Mouse (Mus musculus) retina, postnatal 7 days (tissue): ENCODE results near the gene Edar.
"Not testable (repeated sequence)": the region's sequence is repeated elsewhere in the genome, so short reads cannot be mapped to it uniquely, and the experiment has no call there.

Experiments used
- DNase-seq: peaks from one replicate; pipeline ENCODE4 v3.0.0-alpha.2; 2012; ENCODE audit warnings: low read depth, low spot score

The Edar gene

DNA sequence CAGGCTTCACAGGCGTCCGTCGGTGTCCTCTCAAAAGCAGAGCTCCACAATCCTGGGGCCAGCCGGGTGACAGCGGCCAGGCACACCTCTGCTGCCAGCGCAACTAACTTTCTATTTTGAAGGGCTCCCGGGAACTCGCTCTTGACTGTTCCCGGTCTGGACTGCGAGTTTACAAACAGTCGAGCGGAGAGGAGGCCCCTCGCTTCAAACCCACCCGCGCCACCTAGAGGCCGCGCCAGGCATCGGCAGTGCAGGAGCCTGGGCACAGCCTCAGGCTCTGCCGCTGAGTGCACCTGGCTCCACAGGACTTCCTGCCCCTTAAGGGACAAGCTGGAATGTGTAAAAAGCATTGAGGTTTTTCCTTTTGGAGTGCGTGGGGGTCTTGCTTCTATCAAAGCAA is at the start of gene Edar:
Gene Edar, minus strand, starts transcription at position 122 of the 400 bp plus-strand sequence.
- DNase-seq, result peak; percentile 42

GRCm38 (mm10) chr10:58718110-58718509 is 42.7 kb upstream of the Edar start, which contains the start of gene Gm17542:
Gene Gm17542, minus strand, starts transcription at chr10:58718210.
- DNase-seq, result not testable (repeated sequence)

GRCm38 (mm10) chr10:58714789-58715148 is 39.3 kb upstream of the Edar start:
- no peak for DNase-seq

- DNase-seq, result no peak
Observed at GRCm38 (mm10) chr10:58713855-58714788, 38.7 kb upstream of the Edar start.

- no peak for DNase-seq
Observed at GRCm38 (mm10) chr10:58713225-58713624, 37.8 kb upstream of the Edar start.

DNA sequence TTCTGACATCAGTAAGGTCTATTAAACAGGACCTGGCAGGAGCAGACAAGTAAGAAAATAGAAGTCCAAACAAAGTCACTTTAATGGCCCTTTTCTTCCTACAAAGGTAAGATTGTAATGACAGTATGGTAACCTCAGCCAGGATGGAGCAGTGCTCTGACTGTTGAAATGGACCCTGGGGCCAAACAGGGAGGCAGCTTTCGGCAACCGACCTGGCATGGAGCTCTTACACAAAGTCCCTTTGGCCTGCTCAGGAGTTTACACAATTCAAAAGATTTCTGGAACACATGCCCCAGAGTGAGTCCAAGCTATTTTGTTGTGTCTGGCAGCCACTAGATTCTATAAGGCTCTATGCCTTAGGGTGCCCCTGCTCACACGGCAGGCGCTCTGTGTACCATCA is 33.6 kb upstream of the Edar start:
- DNase-seq, result no peak

DNA sequence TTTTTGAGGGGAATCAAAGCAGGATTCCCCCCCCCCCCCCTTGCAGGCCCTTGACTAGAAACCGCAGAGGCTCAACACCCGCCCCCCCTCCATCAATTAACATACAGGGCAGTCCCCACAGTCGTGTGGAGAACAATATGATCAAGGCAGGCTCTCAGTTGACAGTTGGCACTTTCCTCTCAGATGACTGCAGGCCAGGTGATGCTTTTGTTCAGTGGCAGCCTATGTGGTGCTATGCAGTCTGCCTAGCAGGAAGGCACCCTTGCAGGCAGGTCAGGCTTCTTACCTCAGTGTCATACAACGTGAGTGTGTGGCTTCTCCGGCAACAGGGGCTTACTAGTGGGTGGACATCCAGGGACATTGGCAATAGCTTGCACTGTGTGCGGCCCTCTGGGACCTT is 25.1 kb upstream of the Edar start:
- DNase-seq, result no peak

- DNase-seq, result no peak
Observed at GRCm38 (mm10) chr10:58700160-58700559, 24.7 kb upstream of the Edar start.

DNA sequence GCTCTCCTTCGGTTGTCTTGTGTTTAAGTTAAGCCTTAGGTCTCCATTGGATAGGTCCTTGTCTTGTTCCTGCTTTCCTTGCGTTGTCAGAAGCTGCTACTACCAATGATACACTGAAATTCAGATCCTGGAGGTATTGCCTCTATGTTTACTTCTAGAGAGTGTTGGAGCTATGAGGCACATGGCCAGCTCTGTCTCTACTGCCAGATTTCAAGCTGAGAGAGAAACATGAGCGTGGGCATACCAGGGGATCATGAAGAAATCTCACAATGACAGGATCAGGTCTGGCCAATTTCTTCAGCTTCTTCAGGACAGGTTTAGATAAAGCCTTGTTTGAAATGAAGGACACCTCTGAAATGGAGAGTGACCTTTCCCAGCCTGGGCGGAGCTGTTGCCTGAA is 23.5 kb upstream of the Edar start:
- DNase-seq, result no peak

GRCm38 (mm10) chr10:58691051-58691450 is 15.6 kb upstream of the Edar start:
- no peak for DNase-seq

GRCm38 (mm10) chr10:58679298-58679697 is 3.8 kb upstream of the Edar start:
- DNase-seq, result no peak

DNA sequence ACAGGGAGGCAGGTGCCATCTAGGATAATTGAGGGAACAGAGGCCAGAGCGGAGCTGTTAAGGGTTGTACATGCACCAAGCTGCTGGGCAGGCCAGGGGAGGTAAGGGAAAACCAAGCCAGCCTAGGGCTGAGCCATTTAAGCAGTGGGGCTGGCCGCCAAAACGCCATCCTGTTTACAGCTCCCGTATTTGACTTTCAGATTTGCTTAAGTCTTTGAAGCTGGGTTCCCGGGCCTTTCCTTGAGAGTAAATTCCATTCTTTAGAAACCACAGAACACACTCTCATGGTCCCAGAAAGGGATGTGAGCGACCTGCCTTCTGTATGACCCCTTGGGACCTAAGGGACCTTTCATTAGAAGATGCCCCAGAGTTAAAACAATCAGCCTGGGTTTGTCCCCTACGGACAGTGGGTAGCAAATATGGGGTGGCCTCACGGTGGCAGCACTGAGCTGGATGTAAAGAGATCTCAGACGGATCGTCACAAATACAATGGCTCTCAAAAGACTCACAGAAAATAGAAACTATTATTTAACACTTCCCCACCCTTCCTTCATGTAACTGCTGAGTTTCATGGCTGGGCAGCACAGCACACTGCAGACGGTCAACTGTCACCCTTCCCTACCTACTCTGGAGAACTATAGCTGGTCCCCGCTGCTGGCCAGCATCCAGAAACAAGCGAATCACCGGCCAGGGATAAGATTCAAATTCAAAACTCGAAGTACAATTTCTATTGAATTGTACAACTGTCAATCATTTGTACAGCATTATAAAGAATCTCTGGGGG is 2.0 kb downstream of the Edar start:
- DNase-seq, result peak; percentile 37

DNA sequence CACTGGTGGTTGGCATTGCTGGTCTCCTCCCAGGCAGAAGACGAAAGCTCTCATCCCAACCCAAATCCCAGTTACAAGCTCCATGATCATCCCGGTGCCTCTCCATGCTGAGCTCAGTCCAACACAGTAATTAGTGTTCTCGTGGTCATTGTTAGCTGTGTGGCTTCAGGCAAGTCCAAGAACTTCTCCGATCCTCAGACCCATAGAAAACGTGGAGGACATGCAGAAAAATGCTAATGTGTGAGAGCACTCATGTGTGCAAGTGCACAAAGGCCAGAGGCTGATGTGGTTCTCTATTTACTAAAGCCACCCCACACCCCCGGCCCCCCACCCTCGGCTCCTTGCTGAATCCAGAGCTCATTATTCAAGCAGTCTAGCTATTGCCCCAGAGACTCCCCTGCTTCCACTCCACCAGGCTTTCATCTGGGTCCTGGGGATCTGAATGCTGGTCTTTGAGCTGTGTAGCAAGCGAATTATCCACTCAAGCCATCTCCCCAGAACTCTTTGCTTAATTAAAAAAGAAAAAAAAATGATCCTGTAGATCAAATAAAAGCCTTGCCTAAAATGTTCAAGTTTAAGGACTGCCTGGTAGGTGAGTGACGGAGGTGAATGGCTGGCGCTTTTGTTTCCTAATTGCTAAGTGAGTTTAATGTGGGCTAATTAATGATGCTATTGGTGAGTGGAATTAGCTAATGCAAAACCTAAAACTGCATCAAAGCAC is 2.7 kb downstream of the Edar start:
- DNase-seq, result no peak

GRCm38 (mm10) chr10:58663868-58664267 is 11.6 kb downstream of the Edar start:
- DNase-seq, result no peak

DNA sequence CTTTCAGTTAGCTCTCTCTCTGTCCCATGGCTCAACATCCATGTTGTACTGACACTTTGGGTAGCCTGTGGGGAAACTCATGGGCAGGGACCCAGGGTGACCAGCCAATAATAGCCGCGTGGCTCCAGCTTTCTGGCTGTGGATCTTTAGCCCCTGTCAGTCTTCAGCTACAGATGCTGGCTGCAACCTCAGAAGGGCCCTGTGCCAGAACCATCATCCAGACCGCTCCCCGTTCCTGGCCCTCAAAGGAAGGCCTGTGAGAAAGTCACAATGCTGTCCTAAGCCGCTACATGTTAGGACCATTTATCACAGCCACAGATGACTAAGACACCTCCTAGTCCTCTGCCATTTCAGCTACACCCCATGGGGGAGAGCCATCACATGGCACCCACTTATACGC is 12.0 kb downstream of the Edar start:
- no peak for DNase-seq

GRCm38 (mm10) chr10:58659268-58659986 is 16.0 kb downstream of the Edar start:
- no peak for DNase-seq

DNA sequence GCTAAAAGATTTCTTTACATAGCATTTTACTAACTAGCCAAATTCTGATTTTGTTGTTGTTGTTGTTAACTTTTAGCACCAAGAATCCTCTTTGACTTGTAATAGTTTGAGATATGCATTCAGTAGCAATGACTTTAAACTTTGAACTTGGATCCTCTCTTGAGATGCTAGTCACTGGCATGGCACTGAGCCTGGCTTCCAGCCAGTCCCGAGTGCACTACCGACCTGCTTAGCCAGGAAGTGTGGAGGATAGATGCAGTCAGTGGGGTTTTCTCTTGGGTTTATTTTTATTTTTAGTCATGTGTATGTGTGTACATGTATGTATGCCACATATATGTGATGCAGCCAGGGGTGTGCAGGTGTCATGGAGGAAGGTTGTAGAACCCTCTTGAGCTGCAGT is 17.7 kb downstream of the Edar start:
- no peak for DNase-seq

DNA sequence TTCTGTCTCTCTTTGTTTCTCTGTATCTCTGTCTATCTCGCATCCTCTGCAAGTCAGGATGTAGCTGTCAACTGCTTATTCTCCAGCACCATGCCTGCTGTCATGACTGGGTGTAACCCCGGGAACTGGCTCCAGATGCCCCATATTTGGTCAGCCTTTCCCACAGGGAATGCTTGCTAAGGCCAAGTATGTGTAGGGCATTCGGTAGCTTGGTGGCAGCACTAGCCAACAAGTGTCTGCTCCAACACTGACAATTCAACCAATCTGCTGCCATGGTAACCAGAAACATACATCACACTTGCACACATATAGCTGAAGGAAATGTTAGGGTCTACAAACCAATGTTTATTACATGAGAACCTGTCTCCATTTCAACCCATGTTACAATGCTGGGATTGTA is 21.8 kb downstream of the Edar start:
- no peak for DNase-seq

GRCm38 (mm10) chr10:58652418-58653394 is 22.7 kb downstream of the Edar start:
- no peak for DNase-seq

GRCm38 (mm10) chr10:58652045-58652417 is 23.4 kb downstream of the Edar start:
- DNase-seq, result no peak
